Comparison of ENCODE assay signal across 16 mouse cellular contexts in the genomic region with DNA sequence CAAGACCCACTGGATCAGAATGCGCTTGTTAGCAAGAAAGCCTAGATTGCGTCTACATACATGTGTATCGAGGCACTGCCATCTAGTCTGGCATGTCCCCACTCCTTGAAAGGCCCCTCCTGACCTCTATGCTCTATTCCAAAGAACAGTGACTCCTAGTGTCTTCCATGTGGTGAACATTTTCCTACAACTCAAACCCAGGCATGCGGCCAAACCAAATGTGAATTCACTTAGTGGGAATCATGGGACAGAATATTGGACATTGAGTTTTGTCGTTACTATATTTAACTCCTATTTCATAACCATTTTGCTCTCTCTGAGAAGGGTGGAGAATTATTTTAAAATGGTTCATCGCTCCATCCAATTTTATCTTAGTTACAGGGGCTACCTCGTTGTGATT.
DNase-seq lines count a peak whose midpoint lies in the region; ATAC-seq and TF ChIP-seq lines count a peak whose summit lies in the region.
"Had no signal": no experiment of that assay in that cellular context is flagged by ENCODE, and none has a peak within 500 bp of the region (broad histone marks: within the 10 kb centered on the region; RNA-seq: fewer than 3 reads in every experiment).

No protein-coding gene starts in this region.

- no peaks in the 10 kb centered on the region for H3K36me3 ChIP-seq in hindbrain, postnatal 0 days (ENCODE audit: insufficient read depth, low read length)
- no peaks in the 10 kb centered on the region for H3K36me3 ChIP-seq in hindbrain, embryonic 10.5 days
- H3K36me3 ChIP-seq in lung, embryonic 16.5 days (ENCODE audit: control insufficient read depth, insufficient read depth, low read length): no peaks in the 10 kb centered on the region
- H3K36me3 ChIP-seq: limb, embryonic 12.5 days; midbrain, embryonic 10.5 days; neural tube, embryonic 12.5 days had no signal

- H3K4me1 ChIP-seq in hindbrain, postnatal 0 days (ENCODE audit: insufficient read depth, low read length): no peaks in the 10 kb centered on the region
- peaks cover 16% of the 10 kb centered on the region for H3K4me1 ChIP-seq in hindbrain, embryonic 10.5 days (replicated peaks)
- no peaks in the 10 kb centered on the region; the same call in 1 of the 2 replicates for H3K4me1 ChIP-seq in lung, embryonic 16.5 days (replicated peaks; ENCODE audit: control insufficient read depth, insufficient read depth, low read length)
- H3K4me1 ChIP-seq: limb, embryonic 12.5 days had no signal

- ATAC-seq in hindbrain, postnatal 0 days: 0 out of 2 replicates have a peak, but pooled peaks have one; percentile 21
- peak; percentile 82 for ATAC-seq in lung, embryonic 16.5 days (ENCODE audit: low read depth)
- ATAC-seq: forebrain, embryonic 16.5 days had no signal

- H3K27ac ChIP-seq in hindbrain, postnatal 0 days: no peak overlapping the region
- H3K27ac ChIP-seq in hindbrain, embryonic 10.5 days: no peak overlapping the region
- peak overlapping the region; percentile 63 for H3K27ac ChIP-seq in lung, embryonic 16.5 days (ENCODE audit: low read length)
- H3K27ac ChIP-seq: hindbrain, embryonic 14.5 days; limb, embryonic 12.5 days; midbrain, embryonic 10.5 days; neural tube, embryonic 12.5 days had no signal

- no peak for DNase-seq in hindbrain, postnatal 0 days (ENCODE audit: low spot score)
- DNase-seq in hindbrain, embryonic 10.5 days (ENCODE audit: low spot score): no peak
- peak; percentile 66 for DNase-seq in fibroblast of lung, adult 2 months (ENCODE audit: low read depth)
- peak; percentile 62 to 80 for DNase-seq in heart, adult 9 months (ENCODE audit: low spot score in 2 of 2)
- no peak for DNase-seq in ovary, adult 18-20 months (ENCODE audit: low spot score)
- DNase-seq in adrenal gland, adult 2 months: no peak
- no peak for DNase-seq in thymus, adult 18-20 months
- DNase-seq: embryo, embryonic 11 days; right cerebral cortex, postnatal 14 days had no signal

- H3K4me3 ChIP-seq in hindbrain, postnatal 0 days (ENCODE audit: low read length): no peak overlapping the region
- no peak overlapping the region for H3K4me3 ChIP-seq in hindbrain, embryonic 10.5 days
- no peak overlapping the region for H3K4me3 ChIP-seq in lung, embryonic 16.5 days (ENCODE audit: low read length)
- H3K4me3 ChIP-seq: limb, embryonic 12.5 days; midbrain, embryonic 10.5 days; neural tube, embryonic 12.5 days had no signal

- H3K4me2 ChIP-seq in hindbrain, postnatal 0 days (ENCODE audit: low read depth, low read length): no peak overlapping the region
- no peak overlapping the region for H3K4me2 ChIP-seq in lung, embryonic 16.5 days (ENCODE audit: low read depth, low read length)
- H3K4me2 ChIP-seq: hindbrain, embryonic 14.5 days; limb, embryonic 12.5 days; neural tube, embryonic 12.5 days had no signal

- H3K9me3 ChIP-seq in hindbrain, postnatal 0 days (ENCODE audit: low read length): no peaks in the 10 kb centered on the region
- no peaks in the 10 kb centered on the region for H3K9me3 ChIP-seq in hindbrain, embryonic 10.5 days
- no peaks in the 10 kb centered on the region for H3K9me3 ChIP-seq in lung, embryonic 16.5 days (ENCODE audit: control insufficient read depth, low read length)
- H3K9me3 ChIP-seq: limb, embryonic 12.5 days; midbrain, embryonic 10.5 days; neural tube, embryonic 12.5 days had no signal

- H3K27me3 ChIP-seq in hindbrain, postnatal 0 days (ENCODE audit: insufficient read depth, low read length): no peaks in the 10 kb centered on the region
- no peaks in the 10 kb centered on the region for H3K27me3 ChIP-seq in hindbrain, embryonic 10.5 days (ENCODE audit: insufficient read depth, poor library complexity, severe bottlenecking)
- no peaks in the 10 kb centered on the region for H3K27me3 ChIP-seq in lung, embryonic 16.5 days (ENCODE audit: control insufficient read depth, insufficient read depth, low read depth, low read length)
- H3K27me3 ChIP-seq: CH12.LX; limb, embryonic 12.5 days; neural tube, embryonic 12.5 days had no signal

- H3K9ac ChIP-seq in hindbrain, postnatal 0 days (replicated peaks; ENCODE audit: low read length): no peak overlapping the region
- H3K9ac ChIP-seq in lung, embryonic 16.5 days (ENCODE audit: low read length): no peak overlapping the region
- H3K9ac ChIP-seq: hindbrain, embryonic 14.5 days; limb, embryonic 12.5 days; neural tube, embryonic 12.5 days had no signal

- TF ChIP-seq CTCF in hindbrain, postnatal 0 days (IDR thresholded peaks at IDR 0.05; ENCODE audit: low read depth): 0 out of 2 replicates have a peak, but pooled peaks have one; percentile 20

- 81% methylated on average over 7 of the region's 7 CpGs for whole genome bisulfite sequencing in hindbrain, postnatal 0 days
- 93% methylated on average over 7 of the region's 7 CpGs for WGBS in hindbrain, embryonic 10.5 days
- WGBS in lung, embryonic 16.5 days: 63% methylated on average over 7 of the region's 7 CpGs

Comparison
In these comparisons a context has a peak if more than half of its experiments do, and no peak if none do; other contexts are left out.
1. DNase-seq: peak in fibroblast of lung, adult 2 months (single experiment) and heart, adult 9 months (2 of 2); none in hindbrain, postnatal 0 days (single experiment), hindbrain, embryonic 10.5 days (single experiment), ovary, adult 18-20 months (single experiment), adrenal gland, adult 2 months (single experiment) and thymus, adult 18-20 months (0 of 2).